Mouse (Mus musculus): ENCODE data around the gene Scd1.
"Not testable (repeated sequence)": the region's sequence is repeated elsewhere in the genome, so short reads cannot be mapped to it uniquely, and the experiment has no call there.

Gene Scd1

GRCm38 (mm10) chr19:44400076-44400475 lies 7.6 kb downstream of the Scd1 start:
- no peak for DNase-seq (ENCODE audit: low spot score in 2 of 2)

DNA sequence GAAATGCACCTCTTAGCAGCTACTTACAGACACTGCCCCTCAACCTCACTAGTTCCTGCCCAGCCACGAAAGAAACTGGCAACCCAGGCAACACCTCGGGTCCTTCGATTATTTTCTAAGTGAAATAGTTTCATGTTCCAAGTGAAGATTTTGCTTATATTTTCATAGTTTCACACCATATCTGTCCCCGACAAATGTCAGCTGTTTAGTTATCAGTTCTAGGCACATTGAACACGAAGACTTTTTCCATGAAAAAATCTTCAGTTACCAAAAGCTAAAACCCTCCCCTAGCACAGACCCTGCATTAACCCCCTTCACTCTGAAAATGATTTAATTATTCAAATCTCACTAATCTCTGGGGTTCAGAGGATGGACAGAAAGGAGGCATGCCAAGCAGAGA lies 10.9 kb downstream of the Scd1 start:
- no peak for DNase-seq (ENCODE audit: low spot score in 2 of 2)

DNA sequence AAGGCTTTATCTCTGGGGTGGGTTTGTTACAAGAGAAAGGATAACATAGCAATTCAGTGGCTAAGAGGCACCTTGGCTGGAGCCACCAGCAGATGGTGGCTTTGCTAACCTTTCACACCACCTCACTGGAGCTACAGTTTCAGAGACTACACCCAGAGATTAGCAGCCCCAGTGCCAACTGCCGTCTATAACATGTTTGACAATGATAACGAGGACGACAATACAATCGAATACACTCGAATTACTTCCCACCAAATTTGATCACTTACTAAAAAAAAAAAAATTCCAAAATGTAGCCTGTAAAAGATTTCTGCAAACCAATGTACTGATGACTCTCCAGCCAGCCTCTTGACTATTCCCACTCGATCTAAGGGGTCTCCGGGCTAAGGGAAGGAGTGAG lies 12.7 kb downstream of the Scd1 start:
- DNase-seq (ENCODE audit: low spot score in 2 of 2): no peak

DNA sequence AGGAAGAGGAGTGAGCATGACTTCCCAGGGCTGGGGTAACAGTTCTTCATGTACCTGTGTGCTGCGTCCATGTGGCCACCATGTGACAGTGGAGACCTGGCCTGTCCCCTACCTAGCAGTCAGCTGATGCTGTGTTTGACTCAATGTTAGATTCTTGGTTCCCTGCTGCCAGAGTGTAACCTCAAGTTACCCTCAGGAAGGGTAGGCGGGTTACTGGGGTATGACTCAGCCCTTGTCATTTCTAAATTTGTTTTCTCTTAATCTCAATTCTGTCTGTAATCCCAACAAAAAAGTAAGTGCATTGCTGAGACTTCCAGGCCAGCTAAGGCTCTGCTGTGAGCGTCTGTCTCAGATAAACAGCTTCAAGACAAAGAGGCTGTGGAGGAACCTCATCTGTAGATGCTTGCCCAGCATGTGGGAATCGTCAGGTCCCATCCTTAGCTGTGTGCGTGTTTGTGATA lies 13.7 kb downstream of the Scd1 start:
- no peak for DNase-seq (ENCODE audit: low spot score in 2 of 2)

DNA sequence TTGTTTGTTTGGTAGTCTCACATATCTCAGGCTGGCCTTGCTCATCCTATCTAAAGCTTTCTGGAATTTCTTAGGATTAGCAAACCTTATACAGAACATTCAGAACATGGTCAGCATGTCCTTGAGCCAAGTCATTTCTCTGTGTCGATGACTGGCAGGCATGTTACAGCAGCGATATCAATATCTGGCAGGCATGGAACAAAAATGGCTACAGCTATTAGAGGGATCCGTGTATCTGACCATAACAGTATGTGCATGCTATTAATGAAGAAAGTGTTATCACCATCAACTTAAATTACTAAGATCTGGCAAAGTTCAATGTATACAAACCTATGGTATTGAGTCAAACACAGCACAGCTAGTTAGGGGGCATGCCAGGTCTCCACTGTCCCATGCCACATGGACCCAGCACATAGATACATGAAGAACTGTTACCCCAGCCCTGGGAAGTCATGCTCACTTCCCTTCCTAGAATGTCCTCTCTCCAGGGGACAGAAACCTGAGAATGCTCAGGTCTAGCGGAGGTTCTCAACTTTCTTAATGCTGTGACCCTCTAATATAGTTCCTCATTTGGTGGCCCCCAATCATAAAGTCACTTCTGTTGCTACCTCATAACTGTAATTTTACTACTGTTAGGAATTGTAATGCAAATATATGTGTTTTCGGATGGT lies 15.2 kb downstream of the Scd1 start:
- no peak for DNase-seq (ENCODE audit: low spot score in 2 of 2)

GRCm38 (mm10) chr19:44391856-44392255 lies 15.8 kb downstream of the Scd1 start:
- DNase-seq (ENCODE audit: low spot score in 2 of 2): no peak

GRCm38 (mm10) chr19:44389507-44389906 lies 18.2 kb downstream of the Scd1 start:
- DNase-seq (ENCODE audit: low spot score in 2 of 2): no peak

GRCm38 (mm10) chr19:44388475-44389428 lies 18.9 kb downstream of the Scd1 start:
- DNase-seq (ENCODE audit: low spot score in 2 of 2): peak; percentile 93 to 95

GRCm38 (mm10) chr19:44387746-44388474 lies 19.8 kb downstream of the Scd1 start:
- peak in 1 of 2 experiments; percentile 6 for DNase-seq (ENCODE audit: low spot score in 2 of 2)

- DNase-seq (ENCODE audit: low spot score in 2 of 2): no peak
Observed at GRCm38 (mm10) chr19:44387089-44387671, 20.5 kb downstream of the Scd1 start.

DNA sequence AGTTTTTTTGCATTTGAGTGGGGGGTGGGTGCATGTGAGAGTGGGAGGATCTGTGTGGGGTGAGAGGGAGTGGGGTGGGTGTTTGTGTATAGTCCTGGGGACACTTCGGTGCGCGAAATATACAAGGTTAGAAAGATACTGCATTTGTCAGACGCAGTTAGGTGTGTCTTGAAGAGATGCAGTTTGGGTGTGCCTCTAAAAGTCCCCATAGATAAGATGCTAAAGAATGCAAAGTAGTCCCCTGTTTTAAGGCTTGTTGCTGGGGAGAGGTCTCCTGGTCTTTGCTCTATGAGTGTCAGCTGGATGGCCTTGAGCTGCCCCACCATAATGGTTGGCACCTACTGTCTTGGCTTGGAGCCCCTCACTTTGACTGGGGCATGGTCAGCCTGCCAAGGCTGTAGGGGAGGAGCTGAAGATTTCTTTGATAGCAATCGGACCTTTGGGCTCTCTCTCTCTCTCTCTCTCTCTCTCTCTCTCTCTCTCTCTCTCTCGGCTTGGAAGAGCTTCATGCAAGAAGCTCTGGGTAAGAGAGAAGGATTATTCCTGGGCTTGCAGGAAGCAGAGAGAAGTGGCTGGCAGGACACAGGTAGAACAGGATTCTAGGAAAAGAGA lies 21.7 kb downstream of the Scd1 start:
- DNase-seq (ENCODE audit: low spot score in 2 of 2): no peak

DNA sequence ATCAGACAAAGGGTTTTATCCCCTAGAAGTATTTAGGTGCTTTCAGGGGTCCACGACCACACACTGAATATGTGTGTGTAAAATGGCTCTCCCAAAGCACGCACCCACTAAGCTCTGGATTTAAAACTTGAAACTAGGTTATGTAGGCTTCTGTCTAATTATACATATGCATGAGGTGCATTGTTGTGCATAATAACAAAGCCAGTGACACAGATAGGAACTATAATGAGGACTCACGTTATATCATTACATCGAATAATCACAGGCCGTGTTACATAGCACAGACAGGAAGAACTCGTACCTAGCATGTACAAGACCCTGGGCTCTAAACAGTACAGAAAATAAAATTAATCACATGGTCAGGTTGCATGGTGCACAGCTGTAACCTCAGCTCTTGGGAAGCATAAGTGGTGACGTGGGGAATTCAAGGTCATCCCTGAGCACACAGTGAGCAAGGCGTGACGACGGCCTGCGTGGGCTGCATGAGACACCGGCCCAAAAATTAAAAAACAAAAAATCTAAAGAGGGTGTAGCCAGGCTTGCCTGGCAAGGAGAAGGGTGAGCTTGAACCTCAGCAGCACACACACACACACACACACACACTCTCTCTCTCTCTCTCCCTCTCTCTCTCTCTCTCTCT lies 24.9 kb downstream of the Scd1 start:
- no peak for DNase-seq (ENCODE audit: low spot score in 2 of 2)

GRCm38 (mm10) chr19:44380065-44380464 lies 27.6 kb downstream of the Scd1 start:
- DNase-seq (ENCODE audit: low spot score in 2 of 2): no peak

DNA sequence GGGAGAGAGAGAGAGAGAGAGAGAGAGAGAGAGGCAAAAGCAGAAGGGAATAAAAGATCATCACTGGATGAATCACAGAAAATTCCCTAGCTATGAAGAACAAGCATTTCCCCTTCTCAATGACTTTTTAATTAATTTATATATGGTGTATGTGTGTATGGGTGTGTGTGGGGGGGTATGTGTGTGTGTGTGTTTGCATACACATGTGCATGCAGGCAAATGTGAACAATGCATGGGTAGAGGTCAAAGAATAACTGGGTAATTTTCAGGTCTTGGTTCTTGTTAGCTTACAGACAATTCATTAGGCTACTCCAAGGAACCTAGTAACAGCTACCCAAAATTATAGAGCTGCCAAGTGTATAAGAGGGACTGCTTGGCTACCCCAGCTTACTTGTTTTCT lies 28.6 kb downstream of the Scd1 start:
- DNase-seq (ENCODE audit: low spot score in 2 of 2): no peak

GRCm38 (mm10) chr19:44377629-44378375 lies 29.9 kb downstream of the Scd1 start:
- DNase-seq (ENCODE audit: low spot score in 2 of 2): no peak

DNA sequence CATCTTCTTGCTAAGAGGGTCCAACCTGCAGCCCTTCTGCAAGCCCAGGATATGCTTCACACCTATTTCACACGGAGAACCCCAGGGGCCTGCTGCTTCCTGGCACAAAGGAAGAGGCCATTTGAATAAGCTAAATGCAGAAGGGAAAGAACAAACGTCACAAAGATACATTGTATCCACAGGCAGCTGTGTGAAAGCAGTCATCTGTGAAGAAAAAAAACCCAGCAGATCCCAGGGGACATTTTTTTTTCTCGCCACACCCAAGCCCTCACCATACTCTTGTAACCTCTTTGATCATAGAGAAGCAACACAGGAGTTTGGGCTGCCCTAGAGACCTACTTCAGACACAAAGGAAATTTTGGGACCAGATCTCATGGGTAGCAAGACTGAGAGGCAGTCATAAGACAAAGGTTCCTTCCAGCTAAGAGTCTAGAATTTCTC lies 31.1 kb downstream of the Scd1 start:
- no peak for DNase-seq (ENCODE audit: low spot score in 2 of 2)

DNA sequence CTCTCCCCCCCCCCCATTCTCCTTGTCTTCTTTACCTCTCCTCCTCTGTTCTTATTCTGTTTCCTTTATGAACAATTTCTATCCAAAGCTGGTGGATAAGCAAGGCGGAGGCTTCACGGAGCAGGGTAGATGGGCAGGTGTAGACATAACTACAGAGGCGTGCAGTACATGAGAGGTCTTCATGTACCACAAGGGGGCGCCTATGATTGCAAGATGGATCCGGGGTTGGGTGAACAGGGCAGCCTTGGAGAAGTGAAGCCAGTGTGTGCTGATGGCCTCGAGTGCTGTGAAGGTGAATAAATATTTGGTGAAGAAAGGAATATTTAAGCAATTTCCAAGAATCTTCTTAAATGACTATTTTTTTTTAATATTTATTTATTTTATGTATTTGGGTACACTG lies 34.7 kb downstream of the Scd1 start:
- peak; percentile 67 to 91 for DNase-seq (ENCODE audit: low spot score in 2 of 2)

DNA sequence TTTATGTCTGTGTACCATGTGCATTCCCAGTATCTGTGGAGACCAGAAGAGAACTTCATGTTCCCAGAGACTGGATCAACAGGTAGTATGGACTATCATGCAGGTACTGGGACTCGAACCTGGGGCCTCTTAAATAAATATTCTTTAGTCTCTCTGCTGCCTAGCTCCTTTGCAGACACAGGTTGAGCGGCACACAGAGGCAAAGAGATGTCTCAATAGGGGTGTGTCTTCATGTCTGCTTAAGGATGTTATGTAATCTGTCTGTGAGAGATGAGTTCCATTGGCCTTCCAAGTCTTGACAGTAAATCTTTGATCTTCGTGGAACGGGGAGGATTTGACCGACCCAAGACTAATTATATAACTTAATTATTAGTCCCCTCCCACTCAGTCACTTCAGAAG lies 37.4 kb downstream of the Scd1 start:
- DNase-seq (ENCODE audit: low spot score in 2 of 2): no peak

- DNase-seq (ENCODE audit: low spot score in 2 of 2): no peak
Observed at GRCm38 (mm10) chr19:44369371-44369770, 38.3 kb downstream of the Scd1 start.

- not testable (repeated sequence) for DNase-seq (ENCODE audit: low spot score in 2 of 2)
Observed at GRCm38 (mm10) chr19:44367076-44367475, 40.6 kb downstream of the Scd1 start.
